Mouse (Mus musculus) MEL (cell line): Measurements from ENCODE around the gene Myef2. TPM values are rescaled to one million over a fixed set of nuclear protein-coding genes. Genes with fewer than 3 reads are reported as not detected.

Source experiments
- DNase-seq: peaks from one replicate; pipeline ENCODE4 v3.0.0; 2011; ENCODE audit warnings: low read depth, low spot score
- H3K27ac ChIP-seq: 2 replicates; pipeline ENCODE4 v1.5.1; 2012; ENCODE audit warnings: low read depth, mild to moderate bottlenecking, control low read depth, low read length, moderate library complexity; ENCODE audit not compliant: control insufficient read depth
- H3K27me3 ChIP-seq, 2 experiments: fragments of 150-350 bp in 1 of 2; sonication (generic) in 1 of 2; 2 replicates each; pipeline ENCODE4 v1.6.1; 2012; ENCODE audit warnings: low read length in 2 of 2, mild to moderate bottlenecking in 2 of 2, improper control_type of control experiment in 1 of 2, moderate library complexity in 1 of 2; ENCODE audit not compliant: insufficient read depth in 2 of 2, control insufficient read depth in 1 of 2
- H3K36me3 ChIP-seq, 2 experiments: 2 replicates each; pipeline ENCODE4 v1.6.1; 2012 to 2014; ENCODE audit warnings: low read length in 2 of 2, improper control_type of control experiment in 1 of 2, inconsistent platforms in 1 of 2, mild to moderate bottlenecking in 1 of 2; ENCODE audit not compliant: insufficient read depth in 2 of 2, control insufficient read depth in 1 of 2
- H3K4me1 ChIP-seq, 2 experiments: fragments of 150-350 bp in 1 of 2; sonication (generic) in 1 of 2; 2 replicates each; pipeline ENCODE4 v1.6.1; 2012; ENCODE audit warnings: low read length in 2 of 2, improper control_type of control experiment in 1 of 2, mild to moderate bottlenecking in 1 of 2; ENCODE audit not compliant: insufficient read depth in 2 of 2, control insufficient read depth in 1 of 2
- H3K4me3 ChIP-seq, 2 experiments: fragments of 150-350 bp in 1 of 2; sonication (generic) in 1 of 2; 2 replicates each; pipeline ENCODE4 v1.5.1; 2012; ENCODE audit warnings: low read depth in 2 of 2, low read length in 2 of 2, mild to moderate bottlenecking in 2 of 2, moderate library complexity in 2 of 2, control low read depth in 1 of 2, improper control_type of control experiment in 1 of 2; ENCODE audit not compliant: control insufficient read depth in 1 of 2, insufficient read depth in 1 of 2
- H3K79me2 ChIP-seq: 2 replicates; pipeline ENCODE4 v1.6.1; 2012; ENCODE audit warnings: mild to moderate bottlenecking, low read length, moderate library complexity; ENCODE audit not compliant: control insufficient read depth, poor library complexity, insufficient read depth
- H3K9ac ChIP-seq: 2 replicates; pipeline ENCODE4 v1.6.1; 2012; ENCODE audit warnings: low read depth, mild to moderate bottlenecking, control low read depth, low read length, moderate library complexity; ENCODE audit not compliant: control insufficient read depth, poor library complexity, severe bottlenecking
- H3K9me3 ChIP-seq: fragments of 150-350 bp; sonication (generic); replicated peaks from 2 replicates; pipeline ENCODE4 v1.6.1; 2012; ENCODE audit warnings: mild to moderate bottlenecking, low read length, improper control_type of control experiment, moderate library complexity; ENCODE audit not compliant: insufficient read depth
- BHLHE40 ChIP-seq: IDR thresholded peaks from 2 replicates; pipeline ENCODE4 v1.6.1; 2012; ENCODE audit warnings: low read depth, mild to moderate bottlenecking, inconsistent platforms, low read length, improper control_type of control experiment, borderline replicate concordance
- CHD1 ChIP-seq: IDR thresholded peaks from 2 replicates; pipeline ENCODE4 v1.6.1; 2012; ENCODE audit warnings: low read depth, mild to moderate bottlenecking, inconsistent platforms, low read length, improper control_type of control experiment
- CTCF ChIP-seq, 3 experiments: IDR thresholded peaks in 2 of 3; conservative IDR thresholded peaks in 1 of 3; 2 replicates each; pipeline ENCODE4 v1.5.1; 2011 to 2012; ENCODE audit warnings: low read length in 3 of 3, low read depth in 2 of 3, mild to moderate bottlenecking in 2 of 3, improper control_type of control experiment in 1 of 3, inconsistent platforms in 1 of 3, mixed read lengths in 1 of 3, moderate library complexity in 1 of 3; ENCODE audit not compliant: control insufficient read depth in 1 of 3, insufficient read depth in 1 of 3, poor library complexity in 1 of 3, severe bottlenecking in 1 of 3
- E2F4 ChIP-seq: IDR thresholded peaks from 2 replicates; pipeline ENCODE4 v1.6.1; 2011; ENCODE audit warnings: low read depth, low read length, improper control_type of control experiment, borderline replicate concordance
- GABPA ChIP-seq: IDR thresholded peaks from 2 replicates; pipeline ENCODE4 v1.6.1; 2012; ENCODE audit warnings: low read depth, mild to moderate bottlenecking, inconsistent platforms, low read length, improper control_type of control experiment, moderate library complexity
- KAT2A ChIP-seq: conservative IDR thresholded peaks from 2 replicates; pipeline ENCODE4 v1.6.1; 2012; ENCODE audit warnings: low read depth, low read length, improper control_type of control experiment, inconsistent platforms
- MAX ChIP-seq: IDR thresholded peaks from 2 replicates; pipeline ENCODE4 v1.6.1; 2011; ENCODE audit warnings: low read length, improper control_type of control experiment
- MAZ ChIP-seq: IDR thresholded peaks from 2 replicates; pipeline ENCODE4 v1.6.1; 2012; ENCODE audit warnings: low read depth, mild to moderate bottlenecking, inconsistent platforms, low read length, improper control_type of control experiment
- MXI1 ChIP-seq: IDR thresholded peaks from 2 replicates; pipeline ENCODE4 v1.6.1; 2011; ENCODE audit warnings: mild to moderate bottlenecking, low read depth, low read length, improper control_type of control experiment
- MYB ChIP-seq: IDR thresholded peaks from 2 replicates; pipeline ENCODE4 v1.6.1; 2011; ENCODE audit warnings: mild to moderate bottlenecking, low read depth, low read length, improper control_type of control experiment
- MYC ChIP-seq: IDR thresholded peaks from 2 replicates; pipeline ENCODE4 v1.6.1; 2011; ENCODE audit warnings: low read depth, mild to moderate bottlenecking, low read length, improper control_type of control experiment, moderate library complexity
- NELFE ChIP-seq: IDR thresholded peaks from 2 replicates; pipeline ENCODE4 v1.6.1; 2011; ENCODE audit warnings: low read depth, low read length, improper control_type of control experiment
- NRF1 ChIP-seq: IDR thresholded peaks from 2 replicates; pipeline ENCODE4 v1.6.1; 2014; ENCODE audit warnings: low read depth, mild to moderate bottlenecking, inconsistent platforms, low read length, improper control_type of control experiment, moderate library complexity; ENCODE audit not compliant: poor library complexity, insufficient read depth, severe bottlenecking
- POLR2A ChIP-seq, 2 experiments: IDR thresholded peaks; 2 replicates each; pipeline ENCODE4 v1.6.1; 2011 to 2012; ENCODE audit warnings: low read length in 2 of 2, mild to moderate bottlenecking in 2 of 2, control low read depth in 1 of 2, improper control_type of control experiment in 1 of 2, low read depth in 1 of 2, moderate library complexity in 1 of 2; ENCODE audit not compliant: control insufficient read depth in 1 of 2, insufficient read depth in 1 of 2, poor library complexity in 1 of 2
- POLR2AphosphoS2 ChIP-seq: IDR thresholded peaks from 2 replicates; pipeline ENCODE4 v1.6.1; 2011; ENCODE audit warnings: low read length, improper control_type of control experiment
- RAD21 ChIP-seq: IDR thresholded peaks from 2 replicates; pipeline ENCODE4 v1.6.1; 2011; ENCODE audit warnings: mild to moderate bottlenecking, low read depth, low read length, improper control_type of control experiment
- SIN3A ChIP-seq: IDR thresholded peaks from 2 replicates; pipeline ENCODE4 v1.6.1; 2012; ENCODE audit warnings: low read length, improper control_type of control experiment, inconsistent platforms
- TAL1 ChIP-seq: IDR thresholded peaks from 2 replicates; pipeline ENCODE4 v1.6.1; 2012; ENCODE audit warnings: mild to moderate bottlenecking, inconsistent platforms, low read length, moderate library complexity, mixed read lengths
- TBP ChIP-seq: IDR thresholded peaks from 2 replicates; pipeline ENCODE4 v1.8.0; 2011; ENCODE audit warnings: low read depth, low read length, improper control_type of control experiment
- UBTF ChIP-seq: IDR thresholded peaks from 2 replicates; pipeline ENCODE4 v1.6.1; 2012; ENCODE audit warnings: low read depth, mild to moderate bottlenecking, inconsistent platforms, low read length, improper control_type of control experiment, moderate library complexity, borderline replicate concordance; ENCODE audit not compliant: insufficient read depth
- USF1 ChIP-seq: IDR thresholded peaks from 2 replicates; pipeline ENCODE4 v1.6.1; 2014; ENCODE audit warnings: low read depth, mild to moderate bottlenecking, inconsistent platforms, low read length, improper control_type of control experiment, moderate library complexity
- ZC3H11A ChIP-seq: IDR thresholded peaks from 2 replicates; pipeline ENCODE4 v1.6.1; 2012; ENCODE audit warnings: low read depth, mild to moderate bottlenecking, inconsistent platforms, low read length, improper control_type of control experiment
- ZKSCAN1 ChIP-seq: IDR thresholded peaks from 2 replicates; pipeline ENCODE4 v1.6.1; 2012; ENCODE audit warnings: low read depth, mild to moderate bottlenecking, inconsistent platforms, low read length, improper control_type of control experiment, moderate library complexity
- ZNF384 ChIP-seq: IDR thresholded peaks from 2 replicates; pipeline ENCODE4 v1.6.1; 2012; ENCODE audit warnings: low read depth, mild to moderate bottlenecking, inconsistent platforms, low read length, improper control_type of control experiment
- polyA plus RNA-seq, 2 experiments: library from polyadenylated mRNA; stranded (reverse) in 1 of 2; unstranded in 1 of 2; fragments of >175 nt in 1 of 2; fragments of >200 nt in 1 of 2; gene quantifications; 2 replicates each; pipeline versions ENCODE4 v1.2.1 to v1.2.4; 2012; ENCODE audit warnings: low replicate concordance in 2 of 2, low read depth in 1 of 2; ENCODE audit not compliant: insufficient read length in 2 of 2, insufficient read depth in 1 of 2, missing spikeins in 1 of 2
- total RNA-seq: library from RNA; depleted of rRNA; stranded (reverse); fragments of 300-350 nt; gene quantifications from 2 replicates; pipeline ENCODE4 v1.2.3, GENCODE M21; 2012

Gene Myef2
- total and polyA plus RNA-seq, 3 experiments = 38.6 to 84.4 TPM; not detected in 1

DNA sequence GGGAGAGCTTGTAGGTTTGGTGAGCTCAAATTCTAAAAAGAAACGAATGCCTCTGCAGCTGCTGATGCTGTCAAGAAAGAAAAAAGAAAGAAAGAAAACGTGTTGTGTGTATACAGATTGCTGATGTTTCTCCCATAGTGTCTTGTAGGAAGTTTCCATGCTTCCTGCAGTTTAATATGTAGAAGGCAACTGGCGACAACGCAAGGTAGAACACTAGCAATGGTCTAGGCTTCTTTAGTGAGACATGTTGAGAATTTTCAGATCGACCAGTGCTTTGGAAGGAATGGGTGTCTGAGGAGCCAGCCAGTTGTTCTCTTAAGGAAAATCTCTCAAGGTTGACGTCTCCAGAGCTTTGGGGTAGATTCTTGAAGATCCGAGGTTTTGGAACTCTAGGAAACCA is 13.4 kb upstream of the Myef2 start:
- DNase-seq = no peak
- H3K27me3 ChIP-seq = peaks cover 0 to 3% of the 10 kb centered on the region in 2 experiments; a peak in 3 of 4 replicates
- no peaks in the 10 kb centered on the region for H3K9me3 ChIP-seq
- no peak overlapping the region for H3K9ac ChIP-seq
- H3K36me3 ChIP-seq = no peaks in the 10 kb centered on the region
- no peaks in the 10 kb centered on the region for H3K79me2 ChIP-seq
- no peak overlapping the region for H3K4me3 ChIP-seq
- no peak for TF ChIP-seq KAT2A
- TF ChIP-seq TAL1 = no peak
- TF ChIP-seq MYC = no peak
- TF ChIP-seq CHD1 = no peak
- TF ChIP-seq MAX = no peak
- no peak for TF ChIP-seq USF1
- TF ChIP-seq ZNF384 = no peak
- TF ChIP-seq RAD21 = no peak
- TF ChIP-seq TBP = no peak
- TF ChIP-seq GABPA = no peak
- TF ChIP-seq MYB = no peak
- TF ChIP-seq ZKSCAN1 = no peak
- TF ChIP-seq CTCF (IDR thresholded peaks at IDR 0.05 in 2 of 3, conservative IDR thresholded peaks at IDR 0.05 in 1 of 3; ENCODE audit: control insufficient read depth in 1 of 3, insufficient read depth in 1 of 3, low read depth in 2 of 3, low read length in 3 of 3, poor library complexity in 1 of 3, severe bottlenecking in 1 of 3) = no peak
- H3K4me1 ChIP-seq = no peaks in the 10 kb centered on the region
- no peak overlapping the region for H3K27ac ChIP-seq

DNA sequence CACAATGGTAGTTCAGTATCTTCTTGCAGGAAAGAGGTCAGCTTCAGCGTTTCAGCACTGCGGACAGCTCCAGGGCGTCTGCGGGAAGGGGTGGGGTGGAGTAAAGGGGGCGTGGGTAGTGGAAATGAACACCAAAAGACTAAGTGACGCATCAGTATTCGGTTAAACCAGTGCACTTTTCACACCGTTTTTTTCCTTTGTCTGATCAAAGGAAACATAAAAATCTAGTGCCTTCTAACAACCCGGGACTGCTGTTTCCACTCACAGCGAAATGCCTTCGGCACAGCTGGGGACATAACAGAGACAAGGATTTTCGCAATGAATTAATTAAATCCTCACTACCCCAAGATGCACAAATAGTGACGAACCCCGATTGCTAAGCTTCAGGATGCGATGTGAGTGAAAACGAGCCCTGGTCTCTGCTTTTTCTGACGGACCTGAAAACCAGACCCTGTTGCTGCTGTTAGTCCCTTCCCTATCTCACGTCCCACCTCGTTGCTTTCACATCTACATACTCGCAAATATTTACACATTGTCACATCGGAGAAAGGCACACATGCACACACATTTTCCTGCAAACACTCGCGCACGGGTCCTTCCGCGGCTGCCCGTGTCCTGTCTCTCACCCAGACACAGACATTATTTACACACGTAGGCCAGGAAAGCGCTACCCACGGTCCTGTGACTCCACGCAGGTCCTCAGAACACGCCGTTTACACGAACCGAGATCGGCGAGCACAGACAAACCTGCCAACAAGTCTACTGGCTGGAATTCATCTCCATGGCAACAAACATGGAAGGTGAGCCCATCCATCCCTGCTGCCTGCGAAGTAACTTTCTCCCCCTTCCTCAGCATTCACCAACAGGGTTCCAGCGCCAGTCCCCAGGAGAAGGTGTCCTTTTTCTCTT is 12.7 kb upstream of the Myef2 start, which contains the start of gene Ctxn2:
Ctxn2 (plus strand) TSS at position 790 of the 909 bp plus-strand sequence.
- peak; percentile 74 for DNase-seq
- no peaks in the 10 kb centered on the region for H3K79me2 ChIP-seq
- H3K27ac ChIP-seq = no peak within 1 kb of the TSS
- TF ChIP-seq POLR2AphosphoS2 (no peak), GABPA (no peak), ZC3H11A (no peak), SIN3A (peak; percentile 81), MXI1 (peak; percentile 63), MYC (no peak), E2F4 (no peak), POLR2A (IDR thresholded peaks at IDR 0.05; ENCODE audit: control insufficient read depth in 1 of 2, insufficient read depth in 1 of 2, low read depth in 1 of 2, low read length in 2 of 2, poor library complexity in 1 of 2) (no peak), CHD1 (no peak), MAZ (0 out of 2 replicates have a peak, but pooled peaks have one; percentile 41), NRF1 (no peak), NELFE (no peak), USF1 (no peak), UBTF (no peak), CTCF (IDR thresholded peaks at IDR 0.05 in 2 of 3, conservative IDR thresholded peaks at IDR 0.05 in 1 of 3; ENCODE audit: control insufficient read depth in 1 of 3, insufficient read depth in 1 of 3, low read depth in 2 of 3, low read length in 3 of 3, poor library complexity in 1 of 3, severe bottlenecking in 1 of 3) (no peak), BHLHE40 (no peak)
- TF ChIP-seq, all 39 proteins: peak for 3
- H3K4me1 ChIP-seq = no peaks in the 10 kb centered on the region
- no peaks in the 10 kb centered on the region for H3K9me3 ChIP-seq
- no peak within 1 kb of the TSS for H3K4me3 ChIP-seq
- H3K9ac ChIP-seq = no peak within 1 kb of the TSS
- H3K27me3 ChIP-seq = peaks cover 0 to 3% of the 10 kb centered on the region in 2 experiments
- H3K36me3 ChIP-seq = no peaks in the 10 kb centered on the region
